Mouse (Mus musculus) lung, adult 10 weeks (tissue): ENCODE measurements around the gene Homez. TPM values are rescaled to one million over a fixed set of nuclear protein-coding genes. Genes with fewer than 3 reads are reported as not detected.

Experiments
- polyA plus RNA-seq: library from polyadenylated mRNA; stranded (reverse); fragments of 350-450 nt; fragmentation: Illumina TruSeq; extraction: RNeasy Lipid Tissue Mini Kit (QIAGEN cat#74804); gene quantifications from one replicate; pipeline ENCODE4 v1.2.3, GENCODE M21; 2014; ENCODE audit warnings: low read depth, low replicate concordance; ENCODE audit not compliant: insufficient read depth

The Homez gene
- 2.8 TPM for polyA plus RNA-seq

DNA sequence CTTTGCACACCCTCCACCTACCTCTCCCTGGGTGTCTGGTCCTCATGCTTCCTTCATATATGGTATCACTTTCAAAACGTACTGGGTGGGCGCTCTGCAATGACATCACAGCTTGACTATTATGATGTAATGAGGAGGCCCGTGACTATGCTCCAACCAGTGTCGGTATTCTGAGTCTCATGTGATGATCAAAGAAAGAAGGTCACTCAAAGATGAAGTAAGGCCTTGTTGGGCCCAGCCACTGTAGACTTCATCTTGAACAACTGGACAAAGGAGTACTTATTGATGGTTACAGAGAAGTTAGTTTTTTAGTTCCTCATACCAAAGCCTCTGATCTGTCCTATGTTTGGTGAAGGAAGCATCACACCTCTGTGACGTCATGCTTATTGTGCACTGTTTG is at the start of gene Homez:
Gene Homez, minus strand, starts transcription at position 101 of the 400 bp plus-strand sequence.

DNA sequence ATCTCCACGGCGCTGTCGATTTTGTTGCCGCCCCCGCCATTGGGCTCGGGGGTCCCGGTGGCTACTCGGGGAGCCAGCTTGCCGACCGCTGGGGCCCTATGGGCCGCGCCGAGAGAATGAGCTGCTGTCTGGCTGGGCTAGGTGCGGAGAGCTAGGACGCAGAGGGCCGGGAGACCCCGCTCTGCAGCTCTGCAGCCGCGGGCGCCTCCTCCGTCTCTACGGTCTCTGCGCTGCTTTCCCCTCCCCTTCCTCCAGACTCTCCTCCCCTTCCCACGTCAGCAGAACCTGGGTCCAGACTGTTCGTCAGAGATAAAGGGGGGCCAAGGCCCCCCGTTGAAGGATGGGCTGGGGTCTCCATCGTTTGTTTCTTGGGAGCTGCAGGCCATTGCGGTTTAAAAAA is 42.1 kb upstream of the Homez start, which contains the start of gene Slc22a17:
Gene Slc22a17, minus strand, starts transcription at position 247 of the 400 bp plus-strand sequence.

DNA sequence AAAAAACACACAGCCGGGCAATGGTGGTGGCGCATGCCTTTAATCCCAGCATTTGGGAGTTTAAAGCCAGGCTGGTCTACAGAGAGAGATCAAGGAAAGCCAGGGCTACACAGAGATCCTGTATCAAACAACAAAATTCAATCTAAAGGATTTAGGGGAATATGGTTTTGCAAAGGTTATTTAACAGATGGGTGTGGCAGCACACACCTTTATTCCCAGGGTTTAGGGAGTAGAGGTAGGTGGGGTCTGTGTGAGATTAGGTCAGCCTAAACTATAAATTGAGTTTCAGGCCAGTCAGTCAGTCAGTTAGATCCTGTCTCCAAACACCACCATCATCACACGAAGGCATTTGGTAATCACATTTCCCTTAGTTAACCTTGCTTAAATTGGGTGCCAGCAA is 21.4 kb upstream of the Homez start, which contains the start of gene Pabpn1:
Gene Pabpn1, plus strand, starts transcription at position 301 of the 400 bp plus-strand sequence.

DNA sequence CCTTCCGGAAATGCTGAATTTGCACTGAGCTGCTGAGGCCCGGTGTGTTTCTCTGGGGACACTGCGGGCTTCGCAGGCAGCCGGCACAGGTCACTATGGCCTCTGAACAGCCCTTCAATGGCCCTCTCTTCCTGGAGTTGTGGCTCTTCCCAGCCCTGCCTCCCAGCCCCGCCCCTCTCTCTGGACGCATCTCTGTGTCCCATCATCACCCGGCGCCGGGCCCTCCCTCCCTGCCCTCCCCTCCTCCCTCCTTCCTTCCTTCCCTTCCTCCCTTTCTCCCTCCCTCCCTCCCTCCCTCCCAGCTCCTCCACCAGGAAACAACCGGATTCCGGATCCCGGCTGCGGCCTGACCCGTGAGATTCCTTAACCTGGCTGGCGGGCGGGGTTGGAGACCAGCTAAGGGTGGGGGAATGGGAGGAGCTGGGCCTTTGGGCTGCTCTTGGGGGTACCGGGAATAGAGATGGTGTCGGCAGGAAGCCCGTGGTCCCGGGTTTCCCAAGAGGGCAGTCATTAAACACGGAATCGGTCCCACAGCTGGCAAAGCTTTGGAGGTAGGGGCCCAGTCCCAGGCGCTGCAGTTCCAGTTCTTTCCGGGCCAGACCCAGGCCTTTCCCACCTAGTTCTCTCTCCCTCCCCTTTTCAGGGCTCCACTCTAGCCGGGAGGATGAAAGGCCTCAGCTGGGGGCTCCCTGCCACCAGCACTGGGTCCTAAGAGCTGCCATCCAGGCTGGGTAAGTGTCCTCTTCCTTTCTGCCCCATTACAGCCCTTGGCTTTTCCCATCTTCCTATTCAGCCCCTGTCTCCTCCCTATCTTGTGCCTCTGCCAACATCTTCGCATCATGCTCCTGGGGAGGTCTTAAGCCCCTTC is 12.6 kb upstream of the Homez start, which contains the start of the genes Bcl2l2 and Gm20521:
Gene Bcl2l2, plus strand, starts transcription at position 224 of the 868 bp plus-strand sequence.
Gene Gm20521, plus strand, starts transcription at position 288 of the 868 bp plus-strand sequence.

DNA sequence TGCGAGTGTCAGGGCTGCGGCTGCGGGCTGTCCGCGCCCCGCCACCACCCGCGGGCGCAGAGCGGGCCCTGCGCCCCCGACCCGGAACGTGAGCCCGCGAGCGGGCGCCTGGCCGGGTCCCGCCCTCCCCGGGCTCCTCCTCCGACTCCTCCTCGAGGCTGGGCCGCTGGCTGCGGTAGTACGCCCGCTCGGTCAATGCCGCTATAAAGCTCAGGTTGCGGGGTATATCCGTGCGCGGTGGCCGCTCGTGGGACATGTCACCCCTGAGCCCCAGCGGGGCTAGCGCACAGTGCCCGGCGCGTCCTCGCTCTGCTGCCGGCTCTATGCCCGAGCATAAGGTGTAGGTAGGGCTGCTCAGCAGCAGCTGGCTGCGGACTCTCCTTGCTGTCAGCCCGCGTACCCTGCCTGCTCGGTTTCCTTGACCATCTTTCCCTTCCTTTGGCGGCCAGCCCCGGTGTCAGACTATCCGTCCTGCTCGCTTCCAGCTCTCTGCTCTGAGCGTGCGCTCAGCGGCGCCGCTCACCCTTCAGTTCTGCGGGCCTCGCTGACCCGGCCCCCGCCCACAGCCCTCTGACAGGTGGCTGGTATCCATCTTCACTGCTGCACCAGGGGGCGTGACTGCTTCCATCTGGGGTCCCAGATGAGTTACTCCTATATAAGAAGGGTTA is 6.4 kb upstream of the Homez start, which contains the start of gene Ppp1r3e:
Gene Ppp1r3e, minus strand, starts transcription at position 503 of the 668 bp plus-strand sequence.

DNA sequence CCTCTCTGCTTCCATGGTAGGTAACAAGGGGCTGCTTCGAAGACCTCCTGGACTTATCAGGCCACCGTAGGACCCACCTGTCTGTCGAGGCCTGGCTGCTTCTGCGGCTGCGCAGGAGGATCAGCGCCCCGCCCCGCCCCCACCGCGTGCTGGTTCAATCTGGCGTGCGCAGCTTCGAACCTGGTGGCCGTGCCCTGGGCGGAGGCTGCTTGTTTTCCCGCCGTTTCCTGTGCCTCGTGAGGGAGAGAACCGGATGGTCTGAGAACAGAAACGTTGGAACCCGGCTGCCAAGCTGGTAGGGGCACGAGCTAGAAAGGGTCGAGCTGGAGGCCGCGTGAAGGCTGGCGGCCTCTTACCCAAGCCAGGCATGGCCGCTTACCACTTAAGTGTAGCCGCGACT is 56.8 kb downstream of the Homez start, which contains the start of gene Rnf212b:
Gene Rnf212b, plus strand, starts transcription at position 151 of the 400 bp plus-strand sequence.

Other genes with a start within 250 kb of the Homez start
- gene Psmb11, start 249.5 kb downstream of the Homez start, polyA plus RNA-seq: not detected
- gene Gm17606, start 230.0 kb downstream of the Homez start, polyA plus RNA-seq: not detected
- gene Cdh24, start 229.6 kb downstream of the Homez start, polyA plus RNA-seq: 0.46 TPM
- gene 1700123O20Rik, start 184.7 kb downstream of the Homez start, polyA plus RNA-seq: 34.3 TPM
- gene Acin1, start 184.0 kb downstream of the Homez start, polyA plus RNA-seq: 54.6 TPM
- gene Gm29776, start 172.1 kb downstream of the Homez start, polyA plus RNA-seq: 0.12 TPM
- gene Cebpe, start 158.8 kb downstream of the Homez start, polyA plus RNA-seq: 0.77 TPM
- gene Slc7a8, start 89.0 kb downstream of the Homez start, polyA plus RNA-seq: 1.4 TPM
- gene Rnf212b, start 56.8 kb downstream of the Homez start, polyA plus RNA-seq: not detected
- 8.1 TPM for gene Ppp1r3e, start 6.6 kb upstream of the Homez start, polyA plus RNA-seq
- gene Bcl2l2, start 12.4 kb upstream of the Homez start, polyA plus RNA-seq: 36.2 TPM
- not detected for gene Gm20521, start 12.5 kb upstream of the Homez start, polyA plus RNA-seq
- gene Pabpn1, start 21.5 kb upstream of the Homez start, polyA plus RNA-seq: 89.4 TPM
- 9.3 TPM for gene Slc22a17, start 42.2 kb upstream of the Homez start, polyA plus RNA-seq
- 3.3 TPM for gene Efs, start 55.2 kb upstream of the Homez start, polyA plus RNA-seq
- gene Il25, start 61.7 kb upstream of the Homez start, polyA plus RNA-seq: not detected
- not detected for gene Cmtm5, start 65.3 kb upstream of the Homez start, polyA plus RNA-seq
- 170 TPM for gene Myh6, start 96.0 kb upstream of the Homez start, polyA plus RNA-seq
- not detected for gene Gm17428, start 106.0 kb upstream of the Homez start, polyA plus RNA-seq
- gene Myh7, start 123.7 kb upstream of the Homez start, polyA plus RNA-seq: 10.6 TPM
- 49.9 TPM for gene Ngdn, start 144.5 kb upstream of the Homez start, polyA plus RNA-seq
- 0.37 TPM for gene Zfhx2, start 221.4 kb upstream of the Homez start, polyA plus RNA-seq
- 7.4 TPM for gene Thtpa, start 223.8 kb upstream of the Homez start, polyA plus RNA-seq
- 16.4 TPM for gene Ap1g2, start 235.6 kb upstream of the Homez start, polyA plus RNA-seq
- 0.07 TPM for gene Jph4, start 246.0 kb upstream of the Homez start, polyA plus RNA-seq